Mouse (Mus musculus): ENCODE results near the gene Med12l. TPM values are rescaled to one million over a fixed set of nuclear protein-coding genes. Genes with fewer than 3 reads are reported as not detected.
"Not testable (repeated sequence)": the region's sequence is repeated elsewhere in the genome, so short reads cannot be mapped to it uniquely, and the experiment has no call there.

The Med12l gene
- polyA plus RNA-seq, 1 experiment from 2014 or later, result 2.3 TPM

GRCm38 (mm10) chr3:59066558-59067294 is 61.1 kb downstream of the Med12l start:
- Histone ChIP-seq H3K4me3 (no peak overlapping the region), H3K4me1 (peaks cover 14% of the 10 kb centered on the region; the same call in 1 of the 2 replicates), H3K27ac (replicated peaks) (no peak overlapping the region), H3K4me2 (no peak overlapping the region), H3K9ac (no peak overlapping the region), H3K27me3 (replicated peaks) (no peaks in the 10 kb centered on the region), H3K36me3 (no peaks in the 10 kb centered on the region; the same call in 1 of the 2 replicates), H3K9me3 (no peaks in the 10 kb centered on the region)
- 72% methylated on average over 8 of the region's 8 CpGs for WGBS
- ATAC-seq (ENCODE audit: extremely low read depth, insufficient number of reproducible peaks, low FRiP score, low TSS enrichment), result no peak

GRCm38 (mm10) chr3:59069071-59069470 is 63.4 kb downstream of the Med12l start:
- 77% methylated on average over 1 of the region's 1 CpGs for WGBS
- peaks cover 14% of the 10 kb centered on the region; the same call in 1 of the 2 replicates for H3K4me1 ChIP-seq
- not testable (repeated sequence) for H3K36me3 ChIP-seq; H3K4me2 ChIP-seq; H3K4me3 ChIP-seq; H3K9ac ChIP-seq; ATAC-seq (ENCODE audit: extremely low read depth, insufficient number of reproducible peaks, low FRiP score, low TSS enrichment); H3K9me3 ChIP-seq; H3K27me3 ChIP-seq (replicated peaks); H3K27ac ChIP-seq (replicated peaks)

GRCm38 (mm10) chr3:59077278-59077677 is 71.7 kb downstream of the Med12l start:
- ATAC-seq (ENCODE audit: extremely low read depth, insufficient number of reproducible peaks, low FRiP score, low TSS enrichment), result no peak
- WGBS, result 48% methylated on average over 4 of the region's 4 CpGs
- H3K27ac ChIP-seq (replicated peaks), result no peak overlapping the region
- no peak overlapping the region for H3K4me2 ChIP-seq
- H3K9ac ChIP-seq, result no peak overlapping the region
- peaks cover 16% of the 10 kb centered on the region for H3K4me1 ChIP-seq
- H3K4me3 ChIP-seq, result no peak overlapping the region
- no peaks in the 10 kb centered on the region for H3K27me3 ChIP-seq (replicated peaks)
- H3K9me3 ChIP-seq, result no peaks in the 10 kb centered on the region
- no peaks in the 10 kb centered on the region for H3K36me3 ChIP-seq

DNA sequence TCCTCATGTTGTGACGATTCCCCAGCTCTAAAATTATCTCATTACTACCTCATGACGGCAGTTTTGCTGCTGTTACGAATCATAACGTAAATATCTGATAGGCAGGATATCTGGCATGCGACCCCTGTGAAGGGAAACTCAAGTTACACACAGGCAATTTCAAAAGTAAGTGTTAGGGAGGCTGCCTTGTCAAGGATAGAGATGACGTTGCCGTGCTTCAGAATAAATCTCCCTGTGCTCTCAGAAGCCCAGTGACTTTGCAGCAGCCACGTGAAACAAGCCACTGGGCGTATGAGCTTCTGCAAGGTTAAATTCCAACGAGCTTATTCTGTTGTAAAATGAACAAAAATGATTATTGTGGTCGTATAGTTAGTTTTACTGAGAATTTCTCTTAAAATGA is 73.0 kb downstream of the Med12l start:
- Histone ChIP-seq H3K4me2 (no peak overlapping the region), H3K27ac (replicated peaks) (no peak overlapping the region), H3K9me3 (no peaks in the 10 kb centered on the region), H3K27me3 (replicated peaks) (no peaks in the 10 kb centered on the region), H3K4me1 (peaks cover 16% of the 10 kb centered on the region), H3K4me3 (no peak overlapping the region), H3K9ac (no peak overlapping the region), H3K36me3 (no peaks in the 10 kb centered on the region)
- 62% methylated on average over 11 of the region's 11 CpGs for WGBS
- ATAC-seq (ENCODE audit: extremely low read depth, insufficient number of reproducible peaks, low FRiP score, low TSS enrichment), result no peak

- 41% methylated on average over 4 of the region's 4 CpGs for WGBS
- no peaks in the 10 kb centered on the region for H3K27me3 ChIP-seq (replicated peaks)
- H3K4me1 ChIP-seq, result peaks cover 16% of the 10 kb centered on the region
- H3K9ac ChIP-seq, result no peak overlapping the region
- ATAC-seq (ENCODE audit: extremely low read depth, insufficient number of reproducible peaks, low FRiP score, low TSS enrichment), result no peak; the same call in 1 of the 2 replicates
- H3K9me3 ChIP-seq, result no peaks in the 10 kb centered on the region
- no peak overlapping the region for H3K4me2 ChIP-seq
- H3K27ac ChIP-seq (replicated peaks), result no peak overlapping the region
- H3K4me3 ChIP-seq, result no peak overlapping the region
- no peaks in the 10 kb centered on the region for H3K36me3 ChIP-seq
These were observed 73.7 kb downstream of the Med12l start for GRCm38 (mm10) chr3:59079327-59079726.

GRCm38 (mm10) chr3:59080293-59080916 is 74.8 kb downstream of the Med12l start:
- Histone ChIP-seq H3K9me3 (no peaks in the 10 kb centered on the region), H3K36me3 (0 out of 2 replicates have a peak, but pooled peaks cover 3% of the 10 kb centered on the region), H3K9ac (peak overlapping the region; percentile 17; the same call in 1 of the 2 replicates), H3K27ac (replicated peaks) (no peak overlapping the region), H3K4me3 (no peak overlapping the region), H3K4me1 (peaks cover 16% of the 10 kb centered on the region), H3K4me2 (peak overlapping the region; percentile 19; the same call in 1 of the 2 replicates), H3K27me3 (replicated peaks) (no peaks in the 10 kb centered on the region)
- WGBS, result 21% methylated on average over 6 of the region's 6 CpGs
- ATAC-seq (ENCODE audit: extremely low read depth, insufficient number of reproducible peaks, low FRiP score, low TSS enrichment), result no peak

- H3K27me3 ChIP-seq (replicated peaks), result no peaks in the 10 kb centered on the region
- 17% methylated on average over 7 of the region's 7 CpGs for WGBS
- peaks cover 16% of the 10 kb centered on the region for H3K4me1 ChIP-seq
- 0 out of 2 replicates have a peak, but pooled peaks cover 3% of the 10 kb centered on the region for H3K36me3 ChIP-seq
- no peak overlapping the region for H3K27ac ChIP-seq (replicated peaks)
- no peak for ATAC-seq (ENCODE audit: extremely low read depth, insufficient number of reproducible peaks, low FRiP score, low TSS enrichment)
- no peaks in the 10 kb centered on the region for H3K9me3 ChIP-seq
- H3K9ac ChIP-seq, result 0 out of 2 replicates have a peak overlapping the region, but pooled peaks have one; percentile 17
- H3K4me2 ChIP-seq, result peak overlapping the region; percentile 19
- no peak overlapping the region for H3K4me3 ChIP-seq
These were observed 75.3 kb downstream of the Med12l start for GRCm38 (mm10) chr3:59080919-59081318.

- no peaks in the 10 kb centered on the region for H3K9me3 ChIP-seq
- no peak overlapping the region for H3K4me3 ChIP-seq
- H3K9ac ChIP-seq, result no peak overlapping the region
- no peak for ATAC-seq (ENCODE audit: extremely low read depth, insufficient number of reproducible peaks, low FRiP score, low TSS enrichment)
- H3K27ac ChIP-seq (replicated peaks), result no peak overlapping the region
- H3K4me2 ChIP-seq, result no peak overlapping the region
- H3K36me3 ChIP-seq, result peaks cover 4% of the 10 kb centered on the region
- peaks cover 9% of the 10 kb centered on the region for H3K4me1 ChIP-seq
- WGBS, result 59% methylated on average over 11 of the region's 11 CpGs
- H3K27me3 ChIP-seq (replicated peaks), result no peaks in the 10 kb centered on the region
These were observed 87.1 kb downstream of the Med12l start for GRCm38 (mm10) chr3:59092702-59093101.

DNA sequence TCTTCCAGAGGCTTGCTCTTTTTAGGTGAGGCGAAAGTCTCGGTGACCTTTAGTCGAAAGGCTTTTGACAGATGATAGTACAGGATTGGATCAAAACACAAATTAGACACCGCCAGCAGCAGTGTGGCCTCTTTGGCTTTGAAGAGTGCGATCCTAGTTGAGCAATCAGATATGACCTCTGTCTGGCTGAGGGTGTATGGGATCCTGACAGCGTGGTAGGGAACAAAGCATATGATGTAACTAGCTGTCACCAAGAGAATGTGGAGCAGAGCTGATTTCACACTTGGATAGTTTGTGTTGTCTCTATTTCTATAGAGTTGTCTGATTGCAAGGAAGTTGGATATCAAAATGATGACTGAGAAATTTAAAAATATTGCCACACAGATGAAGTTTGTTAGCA is 91.8 kb downstream of the Med12l start:
- Histone ChIP-seq H3K27ac (replicated peaks) (0 out of 2 replicates have a peak overlapping the region, but pooled peaks have one; percentile 24), H3K4me2 (no peak overlapping the region), H3K36me3 (peaks cover 4% of the 10 kb centered on the region), H3K9ac (no peak overlapping the region), H3K4me1 (peaks cover 15% of the 10 kb centered on the region), H3K9me3 (no peaks in the 10 kb centered on the region), H3K27me3 (replicated peaks) (no peaks in the 10 kb centered on the region), H3K4me3 (no peak overlapping the region)
- ATAC-seq (ENCODE audit: extremely low read depth, insufficient number of reproducible peaks, low FRiP score, low TSS enrichment), result no peak
- WGBS, result 44% methylated on average over 6 of the region's 6 CpGs

GRCm38 (mm10) chr3:59098540-59098939 is 92.9 kb downstream of the Med12l start:
- Histone ChIP-seq H3K27me3 (replicated peaks) (no peaks in the 10 kb centered on the region), H3K4me3 (no peak overlapping the region), H3K4me1 (peaks cover 19% of the 10 kb centered on the region), H3K4me2 (no peak overlapping the region), H3K9ac (no peak overlapping the region), H3K9me3 (no peaks in the 10 kb centered on the region), H3K27ac (replicated peaks) (no peak overlapping the region), H3K36me3 (peaks cover 2% of the 10 kb centered on the region)
- no peak for ATAC-seq (ENCODE audit: extremely low read depth, insufficient number of reproducible peaks, low FRiP score, low TSS enrichment)
- WGBS, result 77% methylated on average over 10 of the region's 10 CpGs

GRCm38 (mm10) chr3:59101218-59101986 is 95.8 kb downstream of the Med12l start, which contains the start of gene Gpr171:
TSS of gene Gpr171 (minus strand) at chr3:59101821.
- Histone ChIP-seq H3K9ac (no peak within 1 kb of the TSS), H3K4me2 (no peak within 1 kb of the TSS), H3K27me3 (replicated peaks) (no peaks in the 10 kb centered on the region), H3K9me3 (no peaks in the 10 kb centered on the region), H3K36me3 (no peaks in the 10 kb centered on the region), H3K4me1 (peaks cover 35% of the 10 kb centered on the region), H3K27ac (replicated peaks) (no peak within 1 kb of the TSS), H3K4me3 (no peak within 1 kb of the TSS)
- 75% methylated on average over 6 of the region's 6 CpGs for WGBS
- no peak for ATAC-seq (ENCODE audit: extremely low read depth, insufficient number of reproducible peaks, low FRiP score, low TSS enrichment)

Data from heart, embryonic 13.5 days (tissue).